Comparison of ENCODE assay signal across 20 mouse cellular contexts in the genomic region with DNA sequence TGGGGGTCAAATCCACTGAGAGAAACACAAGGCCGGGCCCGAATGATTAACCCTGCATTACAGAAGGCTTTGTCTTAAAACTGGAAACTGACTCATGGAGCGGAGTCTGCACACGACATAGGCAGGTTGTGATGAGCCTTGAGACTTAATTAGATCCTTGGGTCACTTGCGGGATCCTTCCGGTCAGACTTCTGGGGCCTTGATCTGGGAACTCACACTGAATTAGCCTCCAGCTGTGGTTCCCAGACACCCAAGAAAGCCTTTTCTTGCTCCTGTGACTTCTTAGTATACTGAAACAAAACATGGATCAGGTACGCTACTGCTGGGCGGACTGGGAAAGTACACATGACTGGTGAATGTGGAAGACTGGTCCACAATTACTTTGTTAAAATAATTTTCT.
"Had no signal": no experiment of that assay in that cellular context is flagged by ENCODE, and none has a peak within 500 bp of the region (broad histone marks: within the 10 kb centered on the region; RNA-seq: fewer than 3 reads in every experiment).

No protein-coding gene starts in this region.

- H3K4me2 ChIP-seq: intestine, embryonic 15.5 days; kidney, embryonic 15.5 days; limb, embryonic 13.5 days; liver, embryonic 12.5 days; liver, embryonic 15.5 days; lung, embryonic 15.5 days; neural tube, embryonic 12.5 days; neural tube, embryonic 15.5 days had no signal

- H3K4me1 ChIP-seq: intestine, embryonic 15.5 days; kidney, embryonic 15.5 days; limb, embryonic 13.5 days; liver, embryonic 12.5 days; liver, embryonic 15.5 days; lung, embryonic 15.5 days; megakaryocyte, embryonic 14.5 days; neural tube, embryonic 12.5 days had no signal

- H3K36me3 ChIP-seq: intestine, embryonic 15.5 days; kidney, embryonic 15.5 days; limb, embryonic 13.5 days; liver, embryonic 12.5 days; liver, embryonic 15.5 days; lung, embryonic 15.5 days; neural tube, embryonic 12.5 days; neural tube, embryonic 15.5 days had no signal

- H3K9ac ChIP-seq: intestine, embryonic 15.5 days; kidney, embryonic 15.5 days; limb, embryonic 13.5 days; liver, embryonic 12.5 days; liver, embryonic 15.5 days; lung, embryonic 15.5 days; neural tube, embryonic 12.5 days; neural tube, embryonic 15.5 days had no signal

- H3K27ac ChIP-seq: intestine, embryonic 15.5 days; kidney, embryonic 15.5 days; limb, embryonic 13.5 days; liver, embryonic 12.5 days; liver, embryonic 15.5 days; lung, embryonic 15.5 days; neural tube, embryonic 12.5 days; neural tube, embryonic 15.5 days had no signal

- ATAC-seq: intestine, embryonic 15.5 days; liver, embryonic 12.5 days had no signal

- H3K4me3 ChIP-seq: intestine, embryonic 15.5 days; kidney, embryonic 15.5 days; limb, embryonic 13.5 days; liver, embryonic 12.5 days; liver, embryonic 15.5 days; lung, embryonic 15.5 days; megakaryocyte, embryonic 14.5 days; neural tube, embryonic 12.5 days; neural tube, embryonic 15.5 days had no signal

- DNase-seq: kidney, adult 11 months; kidney, adult 8-10 months; kidney, postnatal 10 days; kidney, postnatal 4 days; left cerebral cortex, postnatal 4 days; liver; lung, adult 18-20 months; lung, postnatal 10 days; lung, postnatal 36 days; thymus, adult 18-20 months; thymus, postnatal 36 days had no signal

- H3K9me3 ChIP-seq: intestine, embryonic 15.5 days; kidney, embryonic 15.5 days; limb, embryonic 13.5 days; liver, embryonic 12.5 days; liver, embryonic 15.5 days; lung, embryonic 15.5 days; neural tube, embryonic 12.5 days; neural tube, embryonic 15.5 days had no signal

- H3K27me3 ChIP-seq: intestine, embryonic 15.5 days; kidney, embryonic 15.5 days; limb, embryonic 13.5 days; liver, embryonic 12.5 days; liver, embryonic 15.5 days; lung, embryonic 15.5 days; megakaryocyte, embryonic 14.5 days; neural tube, embryonic 12.5 days; neural tube, embryonic 15.5 days had no signal
